Mouse (Mus musculus): Measurements from ENCODE around the gene Ptpn20. TPM values are rescaled to one million over a fixed set of nuclear protein-coding genes. Genes with fewer than 3 reads are reported as not detected.
A peak's percentile ranks its signal among the peaks of the same experiment; 100 is the strongest.

Gene Ptpn20
- 0.05 TPM in 1 of 2 replicates, not detected in the other for polyA plus RNA-seq (2016; fragmentation: Nextera tagmentation; extraction: Ambion mirVana)

DNA sequence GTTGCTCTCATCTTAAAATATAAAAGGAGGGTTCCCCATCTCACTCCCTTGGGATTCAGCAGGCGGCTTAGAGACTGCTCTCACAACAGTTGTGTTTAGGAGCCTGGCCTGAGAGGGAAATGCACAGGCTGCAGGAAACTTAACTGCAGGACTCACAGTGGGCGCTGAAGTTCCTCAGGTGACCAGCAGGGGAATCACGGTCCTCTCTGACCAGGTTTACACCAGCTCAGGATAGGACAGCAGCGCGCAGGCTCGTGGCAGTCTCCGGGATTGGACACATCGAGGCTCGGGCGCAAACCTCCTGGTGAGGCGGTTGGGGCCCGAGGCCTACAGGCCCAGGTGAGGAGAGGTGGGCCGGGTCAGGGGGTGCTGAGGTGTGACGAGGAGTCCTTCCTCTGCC is at the start of gene Ptpn20:
Gene Ptpn20 (plus strand): TSS at position 257 of the 400 bp plus-strand sequence.
- Histone ChIP-seq H3K27ac (replicated peaks) (no peak within 1 kb of the TSS), H3K9ac (replicated peaks) (no peak within 1 kb of the TSS), H3K27me3 (no peaks in the 10 kb centered on the region), H3K4me2 (replicated peaks) (no peak within 1 kb of the TSS), H3K4me1 (no peaks in the 10 kb centered on the region), H3K9me3 (no peaks in the 10 kb centered on the region), H3K36me3 (no peaks in the 10 kb centered on the region), H3K4me3 (no peak within 1 kb of the TSS)
- WGBS = 69% methylated on average over 14 of the region's 14 CpGs
- ATAC-seq (ENCODE audit: low FRiP score, low read depth) = no peak

- no peak overlapping the region for H3K4me2 ChIP-seq (replicated peaks)
- WGBS = 88% methylated on average over 7 of the region's 7 CpGs
- H3K27me3 ChIP-seq = no peaks in the 10 kb centered on the region; the same call in 1 of the 2 replicates
- H3K27ac ChIP-seq (replicated peaks) = no peak overlapping the region
- no peaks in the 10 kb centered on the region for H3K36me3 ChIP-seq
- H3K4me1 ChIP-seq = no peaks in the 10 kb centered on the region
- no peaks in the 10 kb centered on the region for H3K9me3 ChIP-seq
- no peak for ATAC-seq (ENCODE audit: low FRiP score, low read depth)
- no peak overlapping the region for H3K4me3 ChIP-seq
- no peak overlapping the region for H3K9ac ChIP-seq (replicated peaks)
These were observed 49.3 kb upstream of the Ptpn20 start for GRCm38 (mm10) chr14:33539559-33540167.

GRCm38 (mm10) chr14:33545565-33546143 is 43.4 kb upstream of the Ptpn20 start:
- 86% methylated on average over 8 of the region's 8 CpGs for WGBS
- H3K9ac ChIP-seq (replicated peaks) = no peak overlapping the region
- ATAC-seq (ENCODE audit: low FRiP score, low read depth) = no peak
- no peaks in the 10 kb centered on the region for H3K4me1 ChIP-seq
- no peak overlapping the region for H3K27ac ChIP-seq (replicated peaks)
- no peak overlapping the region for H3K4me2 ChIP-seq (replicated peaks)
- no peak overlapping the region for H3K4me3 ChIP-seq
- no peaks in the 10 kb centered on the region for H3K9me3 ChIP-seq
- H3K36me3 ChIP-seq = no peaks in the 10 kb centered on the region
- no peaks in the 10 kb centered on the region for H3K27me3 ChIP-seq

GRCm38 (mm10) chr14:33548650-33549049 is 40.4 kb upstream of the Ptpn20 start:
- Histone ChIP-seq H3K36me3 (no peaks in the 10 kb centered on the region), H3K27ac (replicated peaks) (no peak overlapping the region), H3K4me2 (replicated peaks) (no peak overlapping the region), H3K4me3 (no peak overlapping the region), H3K9ac (replicated peaks) (no peak overlapping the region), H3K9me3 (no peaks in the 10 kb centered on the region), H3K4me1 (no peaks in the 10 kb centered on the region), H3K27me3 (no peaks in the 10 kb centered on the region)
- WGBS = 74% methylated on average over 3 of the region's 3 CpGs
- no peak for ATAC-seq (ENCODE audit: low FRiP score, low read depth)

- no peaks in the 10 kb centered on the region for H3K4me1 ChIP-seq
- no peak overlapping the region for H3K27ac ChIP-seq (replicated peaks)
- no peak for ATAC-seq (ENCODE audit: low FRiP score, low read depth)
- H3K4me2 ChIP-seq (replicated peaks) = no peak overlapping the region
- H3K27me3 ChIP-seq = no peaks in the 10 kb centered on the region
- no peak overlapping the region for H3K4me3 ChIP-seq
- H3K36me3 ChIP-seq = no peaks in the 10 kb centered on the region
- 62% methylated on average over 6 of the region's 6 CpGs for WGBS
- H3K9ac ChIP-seq (replicated peaks) = no peak overlapping the region
- H3K9me3 ChIP-seq = no peaks in the 10 kb centered on the region
These were observed 39.2 kb upstream of the Ptpn20 start for GRCm38 (mm10) chr14:33549856-33550255.

GRCm38 (mm10) chr14:33570737-33571136 is 18.3 kb upstream of the Ptpn20 start:
- Histone ChIP-seq H3K4me2 (replicated peaks) (0 out of 2 replicates have a peak overlapping the region, but pooled peaks have one; percentile 2), H3K4me3 (no peak overlapping the region), H3K9ac (replicated peaks) (no peak overlapping the region), H3K9me3 (no peaks in the 10 kb centered on the region), H3K4me1 (peaks cover 8% of the 10 kb centered on the region), H3K27ac (replicated peaks) (peak overlapping the region; percentile 52), H3K36me3 (no peaks in the 10 kb centered on the region), H3K27me3 (no peaks in the 10 kb centered on the region)
- 19% methylated on average over 6 of the region's 6 CpGs for WGBS
- peak; percentile 52; the same call in 1 of the 2 replicates for ATAC-seq (ENCODE audit: low FRiP score, low read depth)

DNA sequence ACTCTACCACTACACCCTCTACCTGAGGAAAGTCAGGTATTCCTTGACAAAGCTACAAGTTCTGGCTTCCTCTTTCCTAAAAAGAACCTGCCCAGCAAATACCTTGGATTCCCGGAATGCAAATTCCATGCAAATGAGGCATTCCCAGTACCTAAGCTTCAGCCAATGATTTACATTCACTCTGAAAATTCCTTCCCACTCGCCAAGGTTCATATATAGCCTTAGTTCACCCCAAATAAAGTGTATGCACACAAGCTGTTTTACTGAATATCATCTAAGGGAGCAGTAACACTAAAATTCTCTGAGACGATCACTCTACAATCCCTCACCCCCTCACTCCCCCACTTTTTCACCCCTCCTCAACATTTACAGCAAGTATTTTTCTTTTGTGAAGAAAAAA is 15.4 kb upstream of the Ptpn20 start:
- H3K9ac ChIP-seq (replicated peaks) = no peak overlapping the region
- H3K27me3 ChIP-seq = no peaks in the 10 kb centered on the region
- H3K4me3 ChIP-seq = no peak overlapping the region
- H3K4me1 ChIP-seq = peaks cover 8% of the 10 kb centered on the region
- ATAC-seq (ENCODE audit: low FRiP score, low read depth) = no peak
- no peak overlapping the region for H3K4me2 ChIP-seq (replicated peaks)
- no peaks in the 10 kb centered on the region for H3K36me3 ChIP-seq
- WGBS = 80% methylated on average over 3 of the region's 3 CpGs
- H3K9me3 ChIP-seq = no peaks in the 10 kb centered on the region
- H3K27ac ChIP-seq (replicated peaks) = no peak overlapping the region

- Histone ChIP-seq H3K4me1 (no peaks in the 10 kb centered on the region), H3K4me3 (no peak overlapping the region), H3K27me3 (no peaks in the 10 kb centered on the region), H3K27ac (replicated peaks) (no peak overlapping the region), H3K9ac (replicated peaks) (no peak overlapping the region), H3K4me2 (replicated peaks) (no peak overlapping the region), H3K36me3 (no peaks in the 10 kb centered on the region), H3K9me3 (no peaks in the 10 kb centered on the region)
- ATAC-seq (ENCODE audit: low FRiP score, low read depth) = no peak
- WGBS = 69% methylated on average over 7 of the region's 7 CpGs
These were observed 9.1 kb upstream of the Ptpn20 start for GRCm38 (mm10) chr14:33579771-33580484.

- Histone ChIP-seq H3K27me3 (no peaks in the 10 kb centered on the region), H3K36me3 (no peaks in the 10 kb centered on the region), H3K4me2 (replicated peaks) (no peak overlapping the region), H3K27ac (replicated peaks) (no peak overlapping the region), H3K9me3 (no peaks in the 10 kb centered on the region), H3K4me1 (no peaks in the 10 kb centered on the region), H3K4me3 (no peak overlapping the region), H3K9ac (replicated peaks) (no peak overlapping the region)
- WGBS = 93% methylated on average over 9 of the region's 9 CpGs
- no peak for ATAC-seq (ENCODE audit: low FRiP score, low read depth)
These were observed 9.5 kb downstream of the Ptpn20 start for GRCm38 (mm10) chr14:33598376-33599130.

DNA sequence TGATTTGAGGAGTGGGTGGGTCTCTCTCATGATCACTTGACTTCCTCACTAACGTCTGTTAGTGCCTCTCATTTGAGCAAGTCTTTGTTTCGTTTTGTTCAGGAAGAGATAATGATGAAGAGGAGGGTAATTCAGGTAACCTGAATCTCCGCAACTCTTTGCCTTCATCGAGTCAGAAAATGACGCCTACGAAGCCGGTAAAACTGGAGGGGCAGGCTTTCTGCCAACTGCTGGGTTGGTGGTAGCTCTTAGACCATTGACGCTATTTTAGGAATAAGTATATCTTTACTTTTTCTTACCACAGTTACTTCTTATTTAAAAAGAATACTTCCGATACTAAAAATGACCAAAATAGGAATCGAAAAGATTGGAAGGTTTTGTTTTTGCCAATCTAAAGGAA is 18.4 kb downstream of the Ptpn20 start:
- Histone ChIP-seq H3K27me3 (no peaks in the 10 kb centered on the region), H3K4me1 (no peaks in the 10 kb centered on the region), H3K9me3 (no peaks in the 10 kb centered on the region), H3K27ac (replicated peaks) (no peak overlapping the region), H3K9ac (replicated peaks) (no peak overlapping the region), H3K36me3 (no peaks in the 10 kb centered on the region), H3K4me3 (no peak overlapping the region), H3K4me2 (replicated peaks) (no peak overlapping the region)
- WGBS = 94% methylated on average over 10 of the region's 10 CpGs
- ATAC-seq (ENCODE audit: low FRiP score, low read depth) = no peak

GRCm38 (mm10) chr14:33625036-33625435 is 36.0 kb downstream of the Ptpn20 start:
- no peak for ATAC-seq (ENCODE audit: low FRiP score, low read depth)
- Histone ChIP-seq H3K27ac (replicated peaks) (no peak overlapping the region), H3K9ac (replicated peaks) (no peak overlapping the region), H3K9me3 (no peaks in the 10 kb centered on the region), H3K4me1 (no peaks in the 10 kb centered on the region), H3K4me3 (no peak overlapping the region), H3K36me3 (no peaks in the 10 kb centered on the region), H3K4me2 (replicated peaks) (no peak overlapping the region), H3K27me3 (no peaks in the 10 kb centered on the region)
- WGBS = 94% methylated on average over 3 of the region's 3 CpGs
